Mouse (Mus musculus): ENCODE data around the gene Trak2. TPM values are rescaled to one million over a fixed set of nuclear protein-coding genes. Genes with fewer than 3 reads are reported as not detected.

Gene Trak2
- total RNA-seq (2014; rRNA removed): 40.4 and 46.7 TPM in 2 replicates
- polyA plus RNA-seq (2015; fragmentation: Nextera tagmentation; extraction: Ambion mirVana): 11.5 and 13.3 TPM in 2 replicates

GRCm38 (mm10) chr1:58973366-58974221 lies at the start of gene Trak2, which contains the start of gene Stradb:
Gene Trak2 (minus strand): TSS chr1:58973430.
Gene Stradb (plus strand): TSS chr1:58973522.
- Histone ChIP-seq H3K27ac (ENCODE audit: low read depth, low read length) (peak within 1 kb of the TSS; percentile 83), H3K9me3 (ENCODE audit: low read length) (no peaks in the 10 kb centered on the region), H3K4me3 (ENCODE audit: low read depth, low read length) (peak within 1 kb of the TSS; percentile 94), H3K9ac (replicated peaks; ENCODE audit: low read length, poor library complexity, severe bottlenecking) (peak within 1 kb of the TSS; percentile 92), H3K36me3 (ENCODE audit: insufficient read depth, low read length) (peaks cover 5% of the 10 kb centered on the region; the same call in 1 of the 2 replicates), H3K4me1 (ENCODE audit: insufficient read depth, low read length) (peaks cover 11% of the 10 kb centered on the region; the same call in 1 of the 2 replicates), H3K4me2 (ENCODE audit: low read depth, low read length, poor library complexity, severe bottlenecking) (peak within 1 kb of the TSS; percentile 68), H3K27me3 (ENCODE audit: insufficient read depth, low read length) (no peaks in the 10 kb centered on the region)
- under 1% methylated on average over 63 of the region's 69 CpGs for WGBS
- DNase-seq (ENCODE audit: low spot score): peak; percentile 99
- TF ChIP-seq CTCF (IDR thresholded peaks at IDR 0.05): no peak
- ATAC-seq (ENCODE audit: low FRiP score): peak; percentile 97

GRCm38 (mm10) chr1:59021556-59021955 lies 48.3 kb upstream of the Trak2 start:
- Histone ChIP-seq H3K27me3 (ENCODE audit: insufficient read depth, low read length) (no peaks in the 10 kb centered on the region), H3K36me3 (ENCODE audit: insufficient read depth, low read length) (no peaks in the 10 kb centered on the region), H3K9ac (replicated peaks; ENCODE audit: low read length, poor library complexity, severe bottlenecking) (no peak overlapping the region), H3K9me3 (ENCODE audit: low read length) (no peaks in the 10 kb centered on the region), H3K27ac (ENCODE audit: low read depth, low read length) (no peak overlapping the region), H3K4me2 (ENCODE audit: low read depth, low read length, poor library complexity, severe bottlenecking) (no peak overlapping the region), H3K4me1 (ENCODE audit: insufficient read depth, low read length) (no peaks in the 10 kb centered on the region), H3K4me3 (ENCODE audit: low read depth, low read length) (no peak overlapping the region)
- TF ChIP-seq CTCF (IDR thresholded peaks at IDR 0.05): no peak
- WGBS: 86% methylated on average over 3 of the region's 3 CpGs
- ATAC-seq (ENCODE audit: low FRiP score): no peak
- DNase-seq (ENCODE audit: low spot score): no peak

- WGBS: 49% methylated on average over 4 of the region's 4 CpGs
- Histone ChIP-seq H3K4me1 (ENCODE audit: insufficient read depth, low read length) (no peaks in the 10 kb centered on the region), H3K9ac (replicated peaks; ENCODE audit: low read length, poor library complexity, severe bottlenecking) (no peak overlapping the region), H3K36me3 (ENCODE audit: insufficient read depth, low read length) (no peaks in the 10 kb centered on the region), H3K4me3 (ENCODE audit: low read depth, low read length) (no peak overlapping the region), H3K4me2 (ENCODE audit: low read depth, low read length, poor library complexity, severe bottlenecking) (no peak overlapping the region), H3K27me3 (ENCODE audit: insufficient read depth, low read length) (no peaks in the 10 kb centered on the region), H3K9me3 (ENCODE audit: low read length) (no peaks in the 10 kb centered on the region), H3K27ac (ENCODE audit: low read depth, low read length) (no peak overlapping the region)
- ATAC-seq (ENCODE audit: low FRiP score) (no peak), DNase-seq (ENCODE audit: low spot score) (peak; percentile 49)
- peak; percentile 53 for TF ChIP-seq CTCF (IDR thresholded peaks at IDR 0.05)
Observed at GRCm38 (mm10) chr1:59009250-59009649, 36.0 kb upstream of the Trak2 start.

- Histone ChIP-seq H3K27me3 (ENCODE audit: insufficient read depth, low read length) (no peaks in the 10 kb centered on the region), H3K27ac (ENCODE audit: low read depth, low read length) (no peak overlapping the region), H3K4me3 (ENCODE audit: low read depth, low read length) (no peak overlapping the region), H3K9ac (replicated peaks; ENCODE audit: low read length, poor library complexity, severe bottlenecking) (no peak overlapping the region), H3K4me2 (ENCODE audit: low read depth, low read length, poor library complexity, severe bottlenecking) (no peak overlapping the region), H3K36me3 (ENCODE audit: insufficient read depth, low read length) (peaks cover 24% of the 10 kb centered on the region), H3K9me3 (ENCODE audit: low read length) (no peaks in the 10 kb centered on the region), H3K4me1 (ENCODE audit: insufficient read depth, low read length) (no peaks in the 10 kb centered on the region)
- no peak for ATAC-seq (ENCODE audit: low FRiP score)
- no peak for DNase-seq (ENCODE audit: low spot score)
- no peak for TF ChIP-seq CTCF (IDR thresholded peaks at IDR 0.05)
- 90% methylated on average over 5 of the region's 5 CpGs for WGBS
Observed at GRCm38 (mm10) chr1:58995313-58995712, 22.1 kb upstream of the Trak2 start.

- no peak overlapping the region for H3K4me2 ChIP-seq (ENCODE audit: low read depth, low read length, poor library complexity, severe bottlenecking)
- no peak overlapping the region for H3K9ac ChIP-seq (replicated peaks; ENCODE audit: low read length, poor library complexity, severe bottlenecking)
- no peak overlapping the region for H3K27ac ChIP-seq (ENCODE audit: low read depth, low read length)
- H3K4me3 ChIP-seq (ENCODE audit: low read depth, low read length): no peak overlapping the region
- no peaks in the 10 kb centered on the region for H3K9me3 ChIP-seq (ENCODE audit: low read length)
- H3K27me3 ChIP-seq (ENCODE audit: insufficient read depth, low read length): no peaks in the 10 kb centered on the region
- ATAC-seq (ENCODE audit: low FRiP score) (no peak), DNase-seq (ENCODE audit: low spot score) (peak; percentile 44)
- no peaks in the 10 kb centered on the region for H3K4me1 ChIP-seq (ENCODE audit: insufficient read depth, low read length)
- H3K36me3 ChIP-seq (ENCODE audit: insufficient read depth, low read length): peaks cover 32% of the 10 kb centered on the region
- TF ChIP-seq CTCF (IDR thresholded peaks at IDR 0.05): peak; percentile 64
- 11% methylated on average over 1 of the region's 1 CpGs for WGBS
Observed at GRCm38 (mm10) chr1:58993723-58994122, 20.5 kb upstream of the Trak2 start.

GRCm38 (mm10) chr1:58993144-58993543 lies 19.9 kb upstream of the Trak2 start:
- H3K27me3 ChIP-seq (ENCODE audit: insufficient read depth, low read length): no peaks in the 10 kb centered on the region

More at GRCm38 (mm10) chr1:58993144-58993543, 19.9 kb upstream of the Trak2 start:
- ATAC-seq (ENCODE audit: low FRiP score) (no peak), DNase-seq (ENCODE audit: low spot score) (no peak)
- TF ChIP-seq CTCF (IDR thresholded peaks at IDR 0.05): no peak
- no peaks in the 10 kb centered on the region for H3K9me3 ChIP-seq (ENCODE audit: low read length)
- H3K36me3 ChIP-seq (ENCODE audit: insufficient read depth, low read length): peaks cover 32% of the 10 kb centered on the region
- H3K9ac ChIP-seq (replicated peaks; ENCODE audit: low read length, poor library complexity, severe bottlenecking): no peak overlapping the region
- no peak overlapping the region for H3K4me2 ChIP-seq (ENCODE audit: low read depth, low read length, poor library complexity, severe bottlenecking)
- no peaks in the 10 kb centered on the region for H3K4me1 ChIP-seq (ENCODE audit: insufficient read depth, low read length)
- no peak overlapping the region for H3K27ac ChIP-seq (ENCODE audit: low read depth, low read length)
- WGBS: 94% methylated on average over 7 of the region's 7 CpGs
- H3K4me3 ChIP-seq (ENCODE audit: low read depth, low read length): no peak overlapping the region

Measured in midbrain, postnatal 0 days (tissue).